Mouse (Mus musculus) neural tube, embryonic 11.5 days (tissue): ENCODE measurements around the gene Pi4kb. TPM values are rescaled to one million over a fixed set of nuclear protein-coding genes. Genes with fewer than 3 reads are reported as not detected.

Experiments
- ATAC-seq: fragments of 200-750 bp; cut with Nextera tagmentation; 2 replicates; pipeline ENCODE4 v1.8.0; 2017; ENCODE audit warnings: moderate number of reproducible peaks, mild to moderate bottlenecking, moderate TSS enrichment, moderate library complexity; ENCODE audit not compliant: insufficient read depth, low FRiP score, low TSS enrichment
- DNase-seq: peaks from one replicate; pipeline ENCODE4 v3.0.0-alpha.2; 2015; ENCODE audit warnings: low spot score
- H3K27ac ChIP-seq: fragments of 300-500 bp; sonication (generic); 2 replicates; pipeline ENCODE4 v1.5.1; 2014; ENCODE audit warnings: low read depth, mild to moderate bottlenecking, low read length
- H3K27me3 ChIP-seq: fragments of 300-500 bp; sonication (generic); 2 replicates; pipeline ENCODE4 v1.6.1; 2014; ENCODE audit warnings: mild to moderate bottlenecking, low read length, mixed read lengths; ENCODE audit not compliant: control insufficient read depth, insufficient read depth
- H3K36me3 ChIP-seq: fragments of 300-500 bp; sonication (generic); 2 replicates; pipeline ENCODE4 v1.6.1; 2014; ENCODE audit warnings: mild to moderate bottlenecking, low read length, moderate library complexity, mixed read lengths; ENCODE audit not compliant: control insufficient read depth, insufficient read depth
- H3K4me1 ChIP-seq: fragments of 300-500 bp; sonication (generic); 2 replicates; pipeline ENCODE4 v1.6.1; 2014; ENCODE audit warnings: low read length, mixed read lengths; ENCODE audit not compliant: control insufficient read depth, insufficient read depth
- H3K4me2 ChIP-seq: fragments of 300-500 bp; sonication (generic); 2 replicates; pipeline ENCODE4 v1.6.1; 2014; ENCODE audit warnings: low read depth, mild to moderate bottlenecking, moderate library complexity
- H3K4me3 ChIP-seq: fragments of 300-500 bp; sonication (generic); 2 replicates; pipeline ENCODE4 v1.5.1; 2014; ENCODE audit warnings: low read depth, low read length
- H3K9ac ChIP-seq: fragments of 300-500 bp; sonication (generic); 2 replicates; pipeline ENCODE4 v1.6.1; 2014; ENCODE audit warnings: mild to moderate bottlenecking, low read length
- H3K9me3 ChIP-seq: fragments of 300-500 bp; sonication (generic); 2 replicates; pipeline ENCODE4 v1.6.1; 2016; ENCODE audit warnings: low read length; ENCODE audit not compliant: control insufficient read depth
- WGBS: fragments of 180-500 bp; shearing (Covaris S2); extraction: QIAGEN DNeasy Blood & Tissue Kit; methylation state at CpG from one replicate; pipeline ENCODE4 v1.1.7; 2014; 5-methylcytosine and 5-hydroxymethylcytosine counted together
- polyA plus RNA-seq: library from polyadenylated mRNA; unstranded; fragments of >200 nt; fragmentation: Nextera tagmentation; extraction: Ambion mirVana; gene quantifications from 2 replicates; pipeline ENCODE4 v1.2.1, GENCODE M21; 2014

The Pi4kb gene
- polyA plus RNA-seq, 1 experiment from 2014 or later = 24.8 TPM

GRCm38 (mm10) chr3:94965878-94966277, 8.7 kb upstream of the Pi4kb start:
- H3K27ac ChIP-seq = no peak overlapping the region
- H3K9ac ChIP-seq = no peak overlapping the region
- no peaks in the 10 kb centered on the region for H3K4me1 ChIP-seq
- no peak overlapping the region for H3K4me2 ChIP-seq
- 74% methylated on average over 1 of the region's 1 CpGs for WGBS
- H3K27me3 ChIP-seq = no peaks in the 10 kb centered on the region
- H3K4me3 ChIP-seq = no peak overlapping the region
- H3K9me3 ChIP-seq = no peaks in the 10 kb centered on the region
- no peak for ATAC-seq
- DNase-seq = no peak
- H3K36me3 ChIP-seq = no peaks in the 10 kb centered on the region

- ATAC-seq = no peak
- no peak overlapping the region for H3K4me3 ChIP-seq
- H3K4me2 ChIP-seq = no peak overlapping the region
- H3K36me3 ChIP-seq = no peaks in the 10 kb centered on the region
- no peak overlapping the region for H3K9ac ChIP-seq
- H3K9me3 ChIP-seq = no peaks in the 10 kb centered on the region
- H3K27me3 ChIP-seq = no peaks in the 10 kb centered on the region
- WGBS = 86% methylated on average over 3 of the region's 3 CpGs
- no peak overlapping the region for H3K27ac ChIP-seq
- H3K4me1 ChIP-seq = peaks cover 6% of the 10 kb centered on the region
- no peak for DNase-seq
These were observed 2.0 kb upstream of the Pi4kb start for GRCm38 (mm10) chr3:94972552-94972951.

- DNase-seq (no peak), ATAC-seq (peak; percentile 22; the same call in 1 of the 2 replicates)
- Histone ChIP-seq H3K9ac (no peak overlapping the region), H3K36me3 (no peaks in the 10 kb centered on the region), H3K27ac (no peak overlapping the region), H3K9me3 (no peaks in the 10 kb centered on the region), H3K27me3 (no peaks in the 10 kb centered on the region), H3K4me1 (peaks cover 6% of the 10 kb centered on the region), H3K4me2 (no peak overlapping the region), H3K4me3 (no peak overlapping the region)
- WGBS = 88% methylated on average over 5 of the region's 5 CpGs
These were observed 911 bp upstream of the Pi4kb start for GRCm38 (mm10) chr3:94973620-94974019.

GRCm38 (mm10) chr3:94974026-94974527, 454 bp upstream of the Pi4kb start:
- H3K4me2 ChIP-seq = peak overlapping the region; percentile 62
- WGBS = 18% methylated on average over 9 of the region's 9 CpGs
- H3K27me3 ChIP-seq = no peaks in the 10 kb centered on the region
- peak overlapping the region; percentile 80 for H3K4me3 ChIP-seq
- H3K9ac ChIP-seq = peak overlapping the region; percentile 47
- DNase-seq (no peak), ATAC-seq (peak; percentile 43)
- peaks cover 6% of the 10 kb centered on the region for H3K4me1 ChIP-seq
- H3K27ac ChIP-seq = no peak overlapping the region
- H3K36me3 ChIP-seq = no peaks in the 10 kb centered on the region
- H3K9me3 ChIP-seq = no peaks in the 10 kb centered on the region

- H3K9me3 ChIP-seq = no peaks in the 10 kb centered on the region
- peaks cover 2% of the 10 kb centered on the region for H3K36me3 ChIP-seq
- no peaks in the 10 kb centered on the region for H3K27me3 ChIP-seq
- ATAC-seq = no peak
- H3K4me1 ChIP-seq = no peaks in the 10 kb centered on the region
- 94% methylated on average over 11 of the region's 11 CpGs for WGBS
- no peak overlapping the region for H3K4me3 ChIP-seq
- H3K27ac ChIP-seq = no peak overlapping the region
- DNase-seq = no peak
- no peak overlapping the region for H3K4me2 ChIP-seq
- no peak overlapping the region for H3K9ac ChIP-seq
These were observed 9.8 kb downstream of the Pi4kb start for GRCm38 (mm10) chr3:94984312-94984711.

DNA sequence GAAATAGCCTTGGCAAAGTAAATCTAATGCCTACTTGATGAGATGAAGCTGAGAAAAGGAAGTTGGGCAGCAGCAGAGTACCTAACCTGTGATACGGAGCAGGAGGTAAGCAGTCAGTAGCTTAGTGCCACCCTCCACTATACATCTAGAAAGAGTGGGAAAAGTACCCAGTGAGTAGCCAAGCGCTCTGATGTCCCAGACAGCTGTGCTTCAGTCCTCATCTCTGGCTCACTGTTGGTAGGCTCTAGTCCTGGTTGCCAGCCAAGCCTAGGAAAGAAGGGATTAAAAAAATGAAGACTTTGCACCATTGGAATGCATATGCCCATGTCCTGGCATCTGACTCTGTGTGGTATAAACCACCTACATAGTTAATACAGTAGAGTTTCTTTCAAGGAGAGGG, 11.0 kb downstream of the Pi4kb start:
- no peaks in the 10 kb centered on the region for H3K9me3 ChIP-seq
- no peak overlapping the region for H3K9ac ChIP-seq
- no peak for ATAC-seq
- H3K4me2 ChIP-seq = no peak overlapping the region
- H3K4me3 ChIP-seq = no peak overlapping the region
- H3K36me3 ChIP-seq = peaks cover 2% of the 10 kb centered on the region
- H3K27ac ChIP-seq = no peak overlapping the region
- no peaks in the 10 kb centered on the region for H3K4me1 ChIP-seq
- 95% methylated on average over 2 of the region's 2 CpGs for WGBS
- no peaks in the 10 kb centered on the region for H3K27me3 ChIP-seq
- no peak for DNase-seq

DNA sequence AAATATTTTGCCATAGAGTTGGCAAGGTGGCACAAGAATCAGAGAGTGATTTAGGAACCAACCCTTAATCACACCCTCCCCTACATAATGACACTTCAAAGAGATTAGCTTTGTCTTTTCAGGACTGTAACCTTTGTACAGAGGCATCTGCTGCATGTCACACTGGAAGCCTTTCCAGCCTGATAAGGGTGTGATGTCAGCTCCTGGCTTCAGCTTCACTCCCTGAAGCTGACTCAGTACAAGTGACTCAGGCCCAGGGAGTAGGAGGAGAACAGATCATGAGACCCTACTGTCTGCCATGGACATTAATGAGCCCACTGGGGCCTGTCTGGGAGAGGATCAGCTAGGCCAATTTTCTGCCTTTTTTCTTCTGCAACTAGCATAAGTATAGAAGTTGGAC, 13.0 kb downstream of the Pi4kb start:
- no peak overlapping the region for H3K4me3 ChIP-seq
- H3K4me1 ChIP-seq = no peaks in the 10 kb centered on the region
- no peak overlapping the region for H3K27ac ChIP-seq
- H3K9me3 ChIP-seq = no peaks in the 10 kb centered on the region
- H3K9ac ChIP-seq = no peak overlapping the region
- ATAC-seq (no peak), DNase-seq (no peak)
- H3K36me3 ChIP-seq = peaks cover 4% of the 10 kb centered on the region
- no peak overlapping the region for H3K4me2 ChIP-seq
- H3K27me3 ChIP-seq = no peaks in the 10 kb centered on the region

DNA sequence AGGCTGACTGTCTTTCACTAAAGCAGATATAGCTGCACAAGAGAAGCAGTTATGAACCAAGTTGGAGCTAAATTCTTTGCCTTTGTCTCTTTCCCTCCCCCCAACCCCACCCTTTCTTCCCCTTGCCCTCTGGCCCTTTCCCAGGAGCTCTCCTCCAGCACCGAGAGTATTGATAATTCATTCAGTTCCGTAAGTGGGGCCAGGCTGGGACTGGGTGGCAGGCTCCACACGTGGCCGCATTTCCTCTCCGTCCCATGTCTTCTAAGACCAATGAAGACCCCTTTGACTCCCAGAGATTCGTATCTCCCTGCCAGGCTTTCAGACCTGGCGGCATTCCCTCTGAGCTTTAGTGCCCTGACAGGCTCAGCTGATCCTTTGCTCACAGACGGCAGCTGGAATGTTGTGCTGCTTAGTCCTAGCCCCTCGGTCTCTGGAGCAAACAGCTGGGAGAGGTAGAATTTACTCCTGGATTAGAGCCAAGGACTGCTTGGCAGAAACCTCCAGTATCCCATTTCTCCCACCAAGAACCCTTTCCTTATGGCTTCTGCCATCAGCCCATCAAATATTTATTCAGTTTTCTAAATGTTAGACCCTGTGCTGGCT, 14.7 kb downstream of the Pi4kb start:
- H3K27me3 ChIP-seq = no peaks in the 10 kb centered on the region
- H3K9me3 ChIP-seq = no peaks in the 10 kb centered on the region
- DNase-seq = no peak
- no peak for ATAC-seq
- WGBS = 74% methylated on average over 9 of the region's 9 CpGs
- no peak overlapping the region for H3K4me2 ChIP-seq
- H3K4me3 ChIP-seq = no peak overlapping the region
- H3K9ac ChIP-seq = no peak overlapping the region
- H3K36me3 ChIP-seq = peaks cover 6% of the 10 kb centered on the region
- no peaks in the 10 kb centered on the region for H3K4me1 ChIP-seq
- H3K27ac ChIP-seq = no peak overlapping the region

DNA sequence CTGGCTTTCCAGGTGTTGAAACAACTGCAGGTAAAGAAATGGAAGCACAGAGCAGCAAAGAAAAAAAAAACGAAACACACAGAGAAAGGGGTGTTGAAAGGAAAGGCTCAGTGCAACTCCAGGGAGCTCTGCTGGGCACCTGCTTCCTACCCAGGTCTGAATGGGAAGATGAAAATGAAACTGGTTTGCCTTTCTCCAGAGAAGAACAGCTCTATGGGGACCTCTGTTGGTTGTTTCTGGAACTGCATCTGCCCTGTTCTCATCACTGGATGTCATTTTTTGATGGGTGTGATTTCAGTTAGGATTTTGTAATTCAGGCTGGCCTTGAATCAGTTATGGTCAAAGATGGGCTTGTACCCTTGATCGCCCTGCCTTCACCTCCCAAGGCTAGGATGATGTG, 22.4 kb downstream of the Pi4kb start:
- peaks cover 8% of the 10 kb centered on the region for H3K36me3 ChIP-seq

More for the DNA sequence above, 22.4 kb downstream of the Pi4kb start:
- Histone ChIP-seq H3K9ac (no peak overlapping the region), H3K4me2 (no peak overlapping the region), H3K4me1 (no peaks in the 10 kb centered on the region), H3K27me3 (no peaks in the 10 kb centered on the region), H3K27ac (no peak overlapping the region), H3K4me3 (no peak overlapping the region), H3K9me3 (no peaks in the 10 kb centered on the region)
- 23% methylated on average over 2 of the region's 2 CpGs for WGBS
- DNase-seq (peak; percentile 74), ATAC-seq (no peak)
